Mouse (Mus musculus): ENCODE results near the gene Ddah1.
"Not testable (repeated sequence)": the region's sequence is repeated elsewhere in the genome, so short reads cannot be mapped to it uniquely, and the experiment has no call there.

Gene Ddah1

DNA sequence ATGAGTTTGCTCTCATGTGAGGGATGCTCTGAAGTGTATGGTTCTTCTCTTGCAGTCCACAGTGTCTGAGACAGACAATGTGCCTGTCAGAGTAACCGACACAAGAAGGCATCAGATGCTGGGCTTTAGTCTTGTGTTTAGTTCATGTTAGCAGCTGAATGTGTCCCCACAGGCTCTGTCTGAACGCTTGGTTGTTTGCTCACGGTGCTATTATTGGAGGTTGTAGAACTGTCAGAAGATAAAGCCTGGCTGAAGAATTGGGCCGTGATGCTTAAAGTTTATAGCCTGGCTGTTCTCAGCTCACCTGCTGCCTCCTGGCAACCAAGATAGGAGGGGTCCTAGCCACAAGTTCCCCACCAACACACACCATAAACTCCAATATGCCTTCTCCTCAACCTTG lies 104.0 kb downstream of the Ddah1 start:
- DNase-seq (ENCODE audit: extremely low read depth, low read depth): no peak

DNA sequence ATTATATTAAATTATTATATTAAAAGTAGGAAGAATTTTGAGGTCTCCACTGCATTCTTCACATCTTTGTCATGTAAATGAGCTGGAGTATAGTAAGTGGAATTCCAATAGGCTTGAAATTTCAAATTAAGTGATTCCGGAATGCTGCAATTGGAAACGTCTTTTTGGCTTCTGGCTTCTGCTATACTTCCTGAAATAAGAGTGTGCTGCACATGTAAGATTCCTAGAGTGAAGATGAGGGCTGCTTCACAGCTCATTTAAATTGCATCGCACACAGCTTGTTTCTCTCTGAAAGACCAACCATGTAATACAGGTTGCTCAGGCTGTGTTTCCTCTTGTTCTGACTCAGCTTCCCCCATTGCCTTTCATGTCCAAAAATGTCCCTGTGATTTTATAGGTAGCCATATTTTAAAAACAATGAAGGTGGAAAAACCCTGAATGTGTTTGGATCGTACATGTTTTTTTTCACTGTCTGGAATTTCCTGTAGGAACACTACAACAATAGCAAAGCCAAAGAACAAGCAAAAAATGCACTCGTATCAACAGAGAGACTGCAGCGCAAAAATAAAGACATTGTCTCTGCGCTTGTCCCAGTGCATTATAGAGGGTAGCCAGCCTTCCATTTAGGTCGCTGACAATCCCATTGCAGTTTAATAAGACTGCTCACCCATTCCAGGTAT lies 105.7 kb downstream of the Ddah1 start:
- no peak for DNase-seq (ENCODE audit: extremely low read depth, low read depth)

DNA sequence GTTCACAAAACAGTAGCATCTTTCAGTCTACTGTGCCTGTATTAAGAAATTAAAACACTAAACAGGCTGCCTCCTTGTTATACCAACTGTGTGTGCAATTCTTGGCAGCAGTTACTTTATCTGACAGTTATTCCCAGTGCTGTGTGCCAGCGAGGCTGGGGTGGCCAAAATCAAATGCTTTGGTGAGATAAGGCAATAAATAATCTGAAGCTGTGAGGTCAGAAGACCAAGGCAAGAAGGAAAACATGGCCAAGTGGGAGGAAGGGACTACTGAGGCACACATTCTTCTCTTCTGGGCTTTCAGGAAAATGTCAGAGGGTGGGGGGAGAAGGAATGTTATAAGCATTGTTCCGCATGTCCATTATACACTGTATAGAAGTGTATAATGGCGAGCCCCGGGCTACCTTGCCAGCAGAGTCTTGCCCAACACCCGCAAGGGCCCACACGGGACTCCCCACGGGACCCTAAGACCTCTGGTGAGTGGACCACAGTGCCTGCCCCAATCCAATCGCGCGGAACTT lies 106.3 kb downstream of the Ddah1 start:
- DNase-seq (ENCODE audit: extremely low read depth, low read depth): no peak

- no peak for DNase-seq (ENCODE audit: extremely low read depth, low read depth)
Measured at GRCm38 (mm10) chr3:145872680-145873079, 114.2 kb downstream of the Ddah1 start.

DNA sequence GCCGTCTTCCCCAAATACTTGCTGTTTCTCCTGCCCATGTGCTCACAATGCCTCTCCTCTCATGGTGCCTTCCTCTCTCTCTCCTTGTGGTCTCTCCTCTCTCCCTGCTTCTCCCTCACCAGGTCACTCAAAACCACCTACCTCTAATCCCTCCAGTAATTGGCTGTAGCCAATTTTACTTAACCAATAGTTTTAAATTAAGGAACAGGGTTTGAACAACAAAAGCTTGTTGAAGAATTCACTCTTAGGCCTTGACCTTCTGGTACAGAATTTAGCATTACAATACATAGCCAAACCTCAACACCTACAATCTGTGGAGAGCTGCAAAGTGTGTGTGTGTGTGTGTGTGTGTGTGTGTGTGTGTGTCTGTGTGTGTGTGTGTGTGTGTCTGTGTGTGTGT lies 114.8 kb downstream of the Ddah1 start:
- no peak for DNase-seq (ENCODE audit: extremely low read depth, low read depth)

DNA sequence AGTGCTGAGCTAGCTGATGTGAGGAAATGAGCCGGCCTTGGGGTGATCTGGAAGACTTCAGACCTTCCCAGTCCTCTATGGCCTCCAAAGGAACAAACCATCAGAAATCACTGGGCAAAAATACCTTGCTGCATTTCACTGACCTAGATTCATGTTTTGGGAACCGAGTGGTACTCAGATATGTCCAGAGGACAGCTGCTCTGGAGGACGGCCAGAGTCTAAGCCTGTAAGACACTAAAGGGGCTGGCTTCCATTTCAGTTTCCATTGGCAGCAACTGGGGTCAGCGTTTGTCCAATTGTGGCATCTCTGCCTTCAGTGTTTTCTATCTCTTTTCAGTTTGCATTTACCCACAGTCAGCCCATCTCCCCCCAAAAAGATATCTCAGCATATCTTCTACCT lies 115.7 kb downstream of the Ddah1 start:
- no peak for DNase-seq (ENCODE audit: extremely low read depth, low read depth)

DNA sequence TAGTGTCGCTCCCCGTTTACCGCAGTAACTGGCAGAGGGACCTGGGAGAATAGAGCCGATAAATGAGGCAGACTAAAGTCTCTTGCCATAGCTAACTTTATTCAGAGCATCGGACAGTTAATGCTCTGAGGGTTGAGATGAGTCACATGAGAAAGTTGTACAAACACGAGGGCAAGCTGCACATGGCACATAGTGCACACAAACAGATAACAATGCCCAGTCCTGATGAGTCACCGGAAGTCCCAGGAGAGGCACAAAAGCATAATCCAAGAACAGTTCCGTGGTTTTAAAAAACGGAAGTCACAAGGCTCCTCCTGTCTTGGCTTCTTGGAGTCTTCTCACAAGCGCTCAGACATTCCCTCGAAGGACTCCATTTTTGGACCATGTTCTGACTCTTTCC lies 117.6 kb downstream of the Ddah1 start:
- DNase-seq (ENCODE audit: extremely low read depth, low read depth): peak; percentile 39

GRCm38 (mm10) chr3:145878867-145879266 lies 120.4 kb downstream of the Ddah1 start:
- not testable (repeated sequence) for DNase-seq (ENCODE audit: extremely low read depth, low read depth)

DNA sequence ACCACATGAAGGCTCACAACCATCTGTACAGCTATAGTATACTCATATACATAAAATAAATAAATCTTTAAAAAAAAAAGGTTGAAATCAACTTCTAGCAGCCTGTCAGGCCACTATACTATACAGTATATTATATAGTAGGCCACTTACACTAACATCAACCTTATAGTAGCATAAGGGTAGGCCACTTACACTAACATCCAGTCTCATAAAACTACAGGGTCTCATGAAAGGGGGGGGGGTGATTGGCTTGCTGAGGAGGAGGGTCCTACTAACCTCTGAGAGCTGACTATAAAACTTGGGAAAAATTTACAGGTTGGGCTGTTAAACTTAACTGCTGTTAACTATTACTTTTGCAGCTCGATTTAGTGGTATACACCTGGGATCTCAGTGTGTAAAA lies 121.9 kb downstream of the Ddah1 start:
- no peak for DNase-seq (ENCODE audit: extremely low read depth, low read depth)

GRCm38 (mm10) chr3:145882076-145882874 lies 123.8 kb downstream of the Ddah1 start:
- DNase-seq (ENCODE audit: extremely low read depth, low read depth): no peak

- no peak for DNase-seq (ENCODE audit: extremely low read depth, low read depth)
Measured at GRCm38 (mm10) chr3:145883233-145883632, 124.8 kb downstream of the Ddah1 start.

- DNase-seq (ENCODE audit: extremely low read depth, low read depth): no peak
Measured at GRCm38 (mm10) chr3:145885376-145885775, 126.9 kb downstream of the Ddah1 start.

DNA sequence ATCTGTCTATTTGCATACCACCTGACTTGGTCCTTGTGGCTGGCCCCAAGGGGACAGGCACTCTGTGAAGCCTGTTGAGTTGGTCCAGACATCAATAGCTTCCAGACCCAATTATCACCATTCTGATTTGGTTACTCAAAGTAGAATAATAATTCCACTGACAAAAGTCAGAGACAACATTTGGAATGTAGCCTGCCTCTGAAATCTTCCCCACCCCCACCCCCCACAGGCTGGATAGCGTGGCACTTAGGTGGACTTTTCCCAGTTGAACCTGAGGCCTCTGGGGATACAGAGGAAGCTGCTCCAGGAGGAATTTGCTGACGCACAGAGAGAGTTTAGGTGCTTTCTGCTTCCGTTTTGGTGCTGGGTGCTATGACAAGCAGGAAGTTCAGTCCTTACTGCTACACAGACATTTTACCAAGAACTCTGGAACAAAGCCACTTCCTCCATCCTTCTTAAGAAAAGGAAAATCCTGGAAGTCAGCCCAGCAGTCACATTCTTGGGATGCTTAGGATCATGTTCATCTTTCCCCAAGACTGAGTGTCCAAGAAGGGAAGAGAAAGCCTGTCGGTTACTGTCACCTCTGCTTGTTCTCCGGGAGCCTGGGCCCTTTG lies 127.5 kb downstream of the Ddah1 start:
- no peak for DNase-seq (ENCODE audit: extremely low read depth, low read depth)

DNA sequence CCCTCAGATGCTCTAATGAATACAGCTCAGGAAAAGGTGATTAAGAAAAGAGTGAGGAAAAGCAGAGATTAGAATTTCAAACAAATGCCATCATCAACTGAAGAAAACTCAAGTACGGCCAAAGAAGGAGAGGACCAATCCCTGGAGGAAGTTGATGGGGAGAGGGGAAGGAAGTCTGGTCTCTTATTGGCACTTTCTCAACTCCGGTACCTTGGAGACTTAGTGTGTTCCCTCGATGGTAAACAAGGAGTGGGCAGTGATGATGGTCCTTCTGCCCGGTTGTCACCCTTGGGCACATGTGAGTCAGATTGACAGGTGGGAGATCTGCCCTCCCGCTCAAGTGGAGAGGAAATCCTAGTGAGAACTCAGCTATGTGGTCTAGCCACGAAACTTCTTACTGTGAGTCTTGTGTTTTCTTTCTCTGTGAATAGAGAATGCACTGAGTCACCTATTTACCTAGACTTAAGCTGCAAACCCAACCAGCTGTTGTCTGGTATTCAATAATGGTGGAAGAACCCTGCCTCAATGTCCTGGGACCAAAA lies 129.0 kb downstream of the Ddah1 start:
- no peak for DNase-seq (ENCODE audit: extremely low read depth, low read depth)

DNA sequence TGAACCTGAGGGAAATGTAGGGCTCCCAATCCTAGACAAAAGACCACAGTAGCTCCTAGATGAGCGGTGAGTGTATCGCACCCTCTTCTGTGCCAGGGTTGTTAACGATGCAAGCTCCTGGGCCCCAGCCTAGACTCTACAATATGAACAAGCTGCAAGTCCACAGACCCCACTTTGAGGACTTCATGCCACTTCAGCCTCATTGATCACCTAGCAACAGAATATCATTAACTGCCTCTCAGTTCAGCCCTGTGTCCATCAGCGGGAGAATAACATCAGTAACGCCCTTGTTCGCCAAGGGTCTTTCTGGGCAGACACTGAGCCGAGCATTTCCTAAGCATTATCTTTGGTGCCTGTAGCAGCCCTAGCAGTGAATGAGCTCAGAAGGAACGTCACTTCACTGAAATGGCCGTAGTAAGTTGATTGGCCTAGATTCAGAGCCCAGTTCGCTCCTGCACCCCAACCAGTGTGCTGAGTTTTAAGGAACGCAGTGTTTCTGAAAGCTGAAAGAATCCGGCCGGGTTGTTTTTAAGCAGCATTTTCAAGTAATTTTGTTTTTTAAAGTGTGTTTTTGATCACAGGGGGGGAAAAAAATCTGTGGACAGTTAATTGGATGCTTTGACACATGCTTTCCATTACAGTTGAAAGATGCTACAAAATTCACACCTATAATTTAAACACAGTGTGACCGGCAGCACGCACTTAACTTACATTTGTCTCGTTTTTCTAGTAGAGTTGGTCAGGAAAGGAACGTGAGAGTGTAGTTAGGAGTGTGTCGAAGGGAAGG lies 132.1 kb downstream of the Ddah1 start:
- no peak for DNase-seq (ENCODE audit: extremely low read depth, low read depth)

- no peak for DNase-seq (ENCODE audit: extremely low read depth, low read depth)
Measured at GRCm38 (mm10) chr3:145892451-145892850, 134.0 kb downstream of the Ddah1 start.

GRCm38 (mm10) chr3:145894131-145894530 lies 135.7 kb downstream of the Ddah1 start:
- DNase-seq (ENCODE audit: extremely low read depth, low read depth): no peak

DNA sequence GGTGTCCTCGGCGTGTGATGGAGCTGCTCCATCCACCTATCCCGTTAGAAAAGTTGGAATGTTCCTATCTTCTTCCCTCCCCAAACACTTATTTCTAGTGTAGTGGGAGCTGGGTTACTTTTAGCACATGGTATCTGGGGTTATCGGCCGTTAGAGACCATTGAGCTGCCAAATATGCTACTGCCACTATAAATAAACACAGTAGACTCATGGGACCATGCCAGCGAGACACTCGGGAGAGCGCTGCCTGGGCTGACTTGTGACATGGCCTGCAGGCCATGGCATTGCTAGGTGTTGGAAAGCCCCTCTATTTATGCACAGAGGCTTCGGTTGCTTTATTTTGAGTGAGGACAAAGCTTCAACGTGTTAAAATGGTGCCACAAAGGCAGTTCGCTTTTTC lies 139.3 kb downstream of the Ddah1 start:
- DNase-seq (ENCODE audit: extremely low read depth, low read depth): no peak

- DNase-seq (ENCODE audit: extremely low read depth, low read depth): no peak
Measured at GRCm38 (mm10) chr3:145899832-145900231, 141.4 kb downstream of the Ddah1 start.

GRCm38 (mm10) chr3:145903530-145903929 lies 145.1 kb downstream of the Ddah1 start:
- DNase-seq (ENCODE audit: extremely low read depth, low read depth): no peak

All from MEL-GATA-1-ER (cell line).